Mouse (Mus musculus) limb, embryonic 14.5 days (tissue): ENCODE results near the gene Zscan29. TPM values are rescaled to one million over a fixed set of nuclear protein-coding genes. Genes with fewer than 3 reads are reported as not detected.
"Not testable (repeated sequence)": the region's sequence is repeated elsewhere in the genome, so short reads cannot be mapped to it uniquely, and the experiment has no call there.

ENCODE experiments used
- ATAC-seq: fragments of 200-750 bp; cut with Nextera tagmentation; 2 replicates; pipeline ENCODE4 v1.8.0; 2017; ENCODE audit warnings: low read depth, moderate number of reproducible peaks, moderate TSS enrichment; ENCODE audit not compliant: low FRiP score
- DNase-seq: peaks from one replicate; pipeline ENCODE4 v3.0.0-alpha.2; 2015; ENCODE audit warnings: low spot score
- H3K27ac ChIP-seq: fragments of 300-500 bp; sonication (generic); replicated peaks from 2 replicates; pipeline ENCODE4 v1.5.1; 2014; ENCODE audit warnings: low read depth, mild to moderate bottlenecking, low read length, moderate library complexity, mixed read lengths
- H3K27me3 ChIP-seq: fragments of 300-500 bp; sonication (generic); 2 replicates; pipeline ENCODE4 v1.6.1; 2014; ENCODE audit warnings: low read length, mixed read lengths; ENCODE audit not compliant: control insufficient read depth, insufficient read depth
- H3K36me3 ChIP-seq: fragments of 300-500 bp; sonication (generic); 2 replicates; pipeline ENCODE4 v1.6.1; 2014; ENCODE audit warnings: mild to moderate bottlenecking, low read length, moderate library complexity, mixed read lengths; ENCODE audit not compliant: control insufficient read depth, insufficient read depth
- H3K4me1 ChIP-seq: fragments of 300-500 bp; sonication (generic); 2 replicates; pipeline ENCODE4 v1.6.1; 2014; ENCODE audit warnings: antibody characterized with exemption, low read length, mixed read lengths; ENCODE audit not compliant: control insufficient read depth, insufficient read depth
- H3K4me2 ChIP-seq: fragments of 300-500 bp; sonication (generic); replicated peaks from 2 replicates; pipeline ENCODE4 v1.6.1; 2014; ENCODE audit warnings: low read depth, mild to moderate bottlenecking, low read length, moderate library complexity; ENCODE audit not compliant: severe bottlenecking
- H3K4me3 ChIP-seq: fragments of 300-500 bp; sonication (generic); replicated peaks from 2 replicates; pipeline ENCODE4 v1.5.1; 2014; ENCODE audit warnings: low read length
- H3K9ac ChIP-seq: fragments of 300-500 bp; sonication (generic); 2 replicates; pipeline ENCODE4 v1.6.1; 2014; ENCODE audit warnings: mild to moderate bottlenecking, low read depth, low read length, moderate library complexity; ENCODE audit not compliant: severe bottlenecking
- H3K9me3 ChIP-seq: fragments of 300-500 bp; sonication (generic); 2 replicates; pipeline ENCODE4 v1.6.1; 2016; ENCODE audit warnings: low read length; ENCODE audit not compliant: control insufficient read depth
- POLR2A ChIP-seq: fragments of 200-500 bp; IDR thresholded peaks from 2 replicates; pipeline ENCODE4 v1.8.0; 2012; ENCODE audit warnings: inconsistent platforms, mild to moderate bottlenecking, moderate library complexity, borderline replicate concordance; ENCODE audit not compliant: insufficient read depth, insufficient read length; ENCODE audit errors: extremely low read depth
- WGBS: fragments of 180-500 bp; shearing (Covaris S2); extraction: QIAGEN DNeasy Blood & Tissue Kit; methylation state at CpG from one replicate; pipeline ENCODE4 v1.1.7; 2014; 5-methylcytosine and 5-hydroxymethylcytosine counted together
- polyA plus RNA-seq, 2 experiments: library from polyadenylated mRNA; depleted of rRNA in 1 of 2; stranded (reverse) in 1 of 2; unstranded in 1 of 2; fragments of >200 nt; fragmentation: Nextera tagmentation in 1 of 2; extraction: Ambion mirVana in 1 of 2; gene quantifications; 2 replicates each; pipeline versions ENCODE4 v1.2.1 to v1.2.3; 2012 to 2014

Gene Zscan29
- polyA plus RNA-seq, 2 experiments, result 7.2 to 9.2 TPM

DNA sequence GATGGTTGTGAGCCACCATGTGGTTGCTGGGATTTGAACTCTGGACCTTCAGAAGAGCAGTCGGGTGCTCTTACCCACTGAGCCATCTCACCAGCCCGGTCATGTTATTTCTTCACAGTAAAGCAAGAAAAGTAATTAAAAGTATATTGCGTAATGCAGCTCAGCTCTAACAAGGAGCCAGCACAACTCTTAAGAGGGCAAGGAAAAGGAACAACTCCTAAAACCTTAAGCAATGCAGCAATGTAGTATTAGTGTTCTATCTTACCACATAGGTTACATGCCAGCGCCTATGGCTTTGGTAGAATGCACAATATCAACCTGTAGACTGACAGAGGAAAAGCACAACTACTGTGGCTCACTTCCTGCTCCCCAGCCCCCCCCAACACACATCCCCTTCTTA lies 33.6 kb downstream of the Zscan29 start:
- TF ChIP-seq POLR2A, result no peak
- no peak for ATAC-seq
- Histone ChIP-seq H3K4me1 (peaks cover 20% of the 10 kb centered on the region; the same call in 1 of the 2 replicates), H3K4me2 (no peak overlapping the region), H3K36me3 (peaks cover 8% of the 10 kb centered on the region; the same call in 1 of the 2 replicates), H3K27me3 (no peaks in the 10 kb centered on the region), H3K9ac (no peak overlapping the region), H3K9me3 (no peaks in the 10 kb centered on the region), H3K4me3 (no peak overlapping the region), H3K27ac (no peak overlapping the region)
- DNase-seq, result no peak
- 97% methylated on average over 4 of the region's 4 CpGs for WGBS

DNA sequence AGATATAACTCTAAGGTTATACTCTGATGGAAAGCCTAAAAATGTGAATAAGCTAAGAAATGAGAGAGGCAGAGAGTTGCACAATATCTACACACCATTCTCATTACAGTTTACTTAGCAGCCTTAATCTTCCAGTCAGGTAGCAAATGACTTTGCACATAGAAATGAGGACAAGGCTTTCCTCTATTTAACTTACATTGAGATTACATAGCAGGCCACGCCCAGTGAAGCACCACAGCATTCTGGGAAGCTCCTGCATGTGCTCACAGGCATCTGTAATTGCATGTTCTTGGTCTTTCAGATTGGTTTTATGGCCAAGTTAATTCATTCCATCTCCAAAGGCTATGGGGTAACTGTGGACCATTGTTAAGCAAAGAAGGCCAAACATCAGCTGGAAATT lies 38.1 kb downstream of the Zscan29 start:
- H3K9ac ChIP-seq, result no peak overlapping the region
- ATAC-seq, result no peak
- H3K36me3 ChIP-seq, result no peaks in the 10 kb centered on the region
- no peak overlapping the region for H3K4me2 ChIP-seq
- no peaks in the 10 kb centered on the region for H3K4me1 ChIP-seq
- 63% methylated on average over 1 of the region's 1 CpGs for WGBS
- H3K4me3 ChIP-seq, result no peak overlapping the region
- TF ChIP-seq POLR2A, result no peak
- H3K9me3 ChIP-seq, result no peaks in the 10 kb centered on the region
- H3K27me3 ChIP-seq, result no peaks in the 10 kb centered on the region
- DNase-seq, result no peak
- H3K27ac ChIP-seq, result no peak overlapping the region

DNA sequence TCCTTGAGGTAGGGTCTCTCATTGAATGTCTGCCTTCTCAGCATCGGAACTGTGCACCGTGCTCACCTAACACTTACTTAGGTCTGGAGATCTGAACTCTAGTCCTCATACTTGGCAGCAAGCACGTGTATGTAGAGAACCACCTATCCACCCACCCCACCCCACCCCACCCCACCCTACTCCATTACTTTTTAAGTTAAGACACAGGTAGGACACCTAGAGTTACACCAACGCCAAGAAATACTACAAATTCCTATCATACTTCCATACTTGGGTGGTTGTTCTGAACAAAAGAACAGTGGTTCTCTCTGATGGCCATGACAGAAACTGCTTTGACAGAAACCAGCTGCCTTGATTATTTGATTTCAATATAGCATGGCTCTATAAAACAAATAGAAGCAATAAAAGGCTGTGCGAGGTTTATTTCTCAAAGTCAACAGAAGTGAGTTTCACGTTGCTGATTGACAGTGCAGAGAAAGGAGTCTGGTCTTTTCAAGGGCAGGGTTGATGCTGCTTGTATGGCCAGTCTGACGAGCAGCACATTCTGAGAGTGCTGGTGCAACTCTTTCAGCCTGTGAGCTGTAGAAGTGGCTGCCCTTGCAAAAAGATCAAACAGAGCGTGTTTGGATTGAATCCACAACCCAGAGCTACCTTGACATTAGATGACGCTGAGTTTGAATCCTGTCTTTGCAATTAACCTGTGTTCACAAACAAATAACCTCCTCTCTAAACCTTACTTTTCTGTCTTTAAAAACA lies 41.9 kb downstream of the Zscan29 start:
- no peaks in the 10 kb centered on the region for H3K9me3 ChIP-seq
- 57% methylated on average over 9 of the region's 9 CpGs for WGBS
- H3K4me1 ChIP-seq, result no peaks in the 10 kb centered on the region
- H3K27ac ChIP-seq, result no peak overlapping the region
- H3K4me3 ChIP-seq, result no peak overlapping the region
- H3K4me2 ChIP-seq, result no peak overlapping the region
- H3K27me3 ChIP-seq, result no peaks in the 10 kb centered on the region
- H3K9ac ChIP-seq, result no peak overlapping the region
- no peak for DNase-seq
- no peaks in the 10 kb centered on the region for H3K36me3 ChIP-seq
- TF ChIP-seq POLR2A, result no peak
- no peak for ATAC-seq

DNA sequence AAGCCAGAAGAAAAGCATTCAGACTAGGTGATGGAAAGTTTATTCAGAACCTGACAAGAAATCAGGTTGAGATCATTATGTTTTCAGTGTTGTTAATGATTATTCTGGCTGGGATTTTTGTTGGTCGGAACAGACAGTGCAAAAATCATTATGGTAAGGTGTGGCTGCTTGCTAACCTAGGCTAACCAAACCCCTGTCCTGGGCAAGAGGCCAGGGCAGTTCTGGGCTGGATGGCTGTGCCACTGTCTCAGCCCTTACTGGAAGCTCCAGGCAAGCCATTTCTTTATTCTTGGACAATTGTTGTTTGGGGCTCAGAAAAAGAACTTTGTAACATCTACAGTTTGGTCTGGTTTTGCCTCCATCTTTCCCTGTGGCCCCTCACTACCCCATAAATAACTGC lies 43.4 kb downstream of the Zscan29 start:
- no peak for ATAC-seq
- H3K9me3 ChIP-seq, result no peaks in the 10 kb centered on the region
- no peak for DNase-seq
- no peaks in the 10 kb centered on the region for H3K4me1 ChIP-seq
- H3K9ac ChIP-seq, result no peak overlapping the region
- H3K27me3 ChIP-seq, result no peaks in the 10 kb centered on the region
- no peaks in the 10 kb centered on the region for H3K36me3 ChIP-seq
- no peak for TF ChIP-seq POLR2A
- WGBS, result 74% methylated on average over 1 of the region's 1 CpGs
- H3K4me2 ChIP-seq, result no peak overlapping the region
- no peak overlapping the region for H3K27ac ChIP-seq
- no peak overlapping the region for H3K4me3 ChIP-seq

DNA sequence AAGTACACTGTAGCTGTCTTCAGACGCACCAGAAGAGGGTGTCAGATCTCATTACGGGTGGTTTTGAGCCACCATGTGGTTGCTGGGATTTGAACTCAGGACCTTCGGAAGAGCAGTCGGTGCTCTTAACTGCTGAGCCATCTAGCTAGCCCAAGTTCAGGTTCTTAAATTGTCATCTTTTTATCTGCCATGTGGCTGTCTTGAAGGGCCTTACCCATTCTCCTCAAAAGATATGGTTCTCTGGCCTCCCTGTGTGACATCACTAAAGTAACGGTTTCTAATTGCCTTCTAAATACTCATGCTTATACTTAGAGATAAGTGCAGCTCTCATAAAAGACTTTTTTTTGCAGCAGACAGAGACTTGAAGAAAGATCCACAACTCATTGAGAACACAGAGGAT lies 44.6 kb downstream of the Zscan29 start:
- WGBS, result 87% methylated on average over 5 of the region's 5 CpGs
- H3K27ac ChIP-seq, H3K9ac ChIP-seq, H3K36me3 ChIP-seq, ATAC-seq, DNase-seq, H3K9me3 ChIP-seq, H3K27me3 ChIP-seq, H3K4me1 ChIP-seq, H3K4me3 ChIP-seq, H3K4me2 ChIP-seq: not testable (repeated sequence)

DNA sequence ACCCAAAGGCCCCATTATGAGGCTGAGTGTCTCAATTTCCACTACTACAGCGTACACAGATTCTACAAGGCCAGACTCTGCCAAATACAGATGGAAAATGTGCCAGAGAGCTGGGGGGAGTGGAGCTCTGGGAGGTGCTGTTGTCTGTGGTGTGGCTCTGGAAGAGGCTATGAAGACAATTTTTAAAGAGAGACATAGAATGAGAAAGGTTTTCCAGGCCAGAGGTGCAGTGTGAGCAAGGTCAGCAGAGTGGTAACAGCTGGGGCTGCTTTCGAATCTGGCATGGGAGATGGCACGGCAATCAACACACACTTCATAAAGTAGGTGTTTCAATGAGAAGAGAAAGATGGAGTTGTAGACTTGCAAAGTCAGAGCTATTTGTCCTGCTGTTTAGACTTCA lies 51.7 kb downstream of the Zscan29 start:
- 73% methylated on average over 3 of the region's 3 CpGs for WGBS

More for the DNA sequence above, 51.7 kb downstream of the Zscan29 start:
- ATAC-seq (no peak), DNase-seq (no peak)
- Histone ChIP-seq H3K36me3 (no peaks in the 10 kb centered on the region), H3K27me3 (no peaks in the 10 kb centered on the region), H3K27ac (no peak overlapping the region), H3K9ac (no peak overlapping the region), H3K4me1 (no peaks in the 10 kb centered on the region), H3K4me2 (no peak overlapping the region), H3K9me3 (no peaks in the 10 kb centered on the region), H3K4me3 (no peak overlapping the region)
- TF ChIP-seq POLR2A, result no peak
